ENCODE assay signal across 9 mouse cellular contexts in the genomic region with DNA sequence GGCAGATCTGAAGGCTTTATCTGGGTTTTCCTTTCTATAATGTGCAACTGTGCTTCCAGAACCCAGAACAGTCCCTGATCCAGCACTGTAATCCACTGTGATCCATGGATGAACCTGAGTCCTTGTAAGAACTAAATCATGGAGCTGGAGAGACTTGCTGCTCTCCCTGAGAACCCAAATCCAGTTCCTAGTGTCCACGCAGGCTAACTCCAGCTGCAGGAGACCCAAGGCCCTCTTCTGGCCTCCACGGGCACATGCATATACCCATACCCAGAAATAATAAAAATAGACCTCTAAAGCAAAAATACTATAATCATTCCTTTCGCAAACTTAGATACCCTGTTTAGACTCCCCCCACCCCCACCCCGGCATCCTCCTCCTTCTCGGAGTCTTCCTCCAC. TPM values are rescaled to one million over a fixed set of nuclear protein-coding genes. Genes with fewer than 3 reads are reported as not detected.
A peak's percentile ranks its signal among the peaks of the same experiment; 100 is the strongest.
DNase-seq lines count a peak whose midpoint lies in the region; ATAC-seq and TF ChIP-seq lines count a peak whose summit lies in the region.
"Had no signal": no experiment of that assay in that cellular context is flagged by ENCODE, and none has a peak within 500 bp of the region (broad histone marks: within the 10 kb centered on the region; RNA-seq: fewer than 3 reads in every experiment).

No protein-coding gene starts in this region.

- DNase-seq in lung, postnatal 0 days (ENCODE audit: low spot score), result no peak
- no peak for DNase-seq in lung, adult 2 months
- no peak for DNase-seq in retina, embryonic 14.5 days (ENCODE audit: low spot score)
- no peak for DNase-seq in thymus, adult 18-20 months

- 81% methylated on average over 5 of the region's 5 CpGs for WGBS in lung, postnatal 0 days
- whole genome bisulfite sequencing in lung, adult 2 months, result 84% methylated on average over 5 of the region's 5 CpGs
- 88% methylated on average over 5 of the region's 5 CpGs for WGBS in embryonic facial prominence, embryonic 15.5 days
- 76% methylated on average over 5 of the region's 5 CpGs for WGBS in hindbrain, embryonic 16.5 days
- WGBS in neural tube, embryonic 12.5 days, result 88% methylated on average over 5 of the region's 5 CpGs

- TF ChIP-seq POLR2A in lung, adult 2 months (IDR thresholded peaks at IDR 0.05; ENCODE audit: borderline replicate concordance, extremely low read depth, low read depth, low read length), result no peak

- 0 out of 2 replicates have a peak, but pooled peaks cover 4% of the 10 kb centered on the region for H3K27me3 ChIP-seq in lung, postnatal 0 days (replicated peaks; ENCODE audit: insufficient read depth, low read length)
- peaks cover 12% of the 10 kb centered on the region for H3K27me3 ChIP-seq in embryonic facial prominence, embryonic 15.5 days
- no peaks in the 10 kb centered on the region for H3K27me3 ChIP-seq in hindbrain, embryonic 16.5 days (replicated peaks; ENCODE audit: control insufficient read depth, insufficient read depth, low read length)
- H3K27me3 ChIP-seq in neural tube, embryonic 12.5 days (replicated peaks), result peaks cover 15% of the 10 kb centered on the region

- H3K4me1 ChIP-seq in lung, postnatal 0 days (ENCODE audit: insufficient read depth, low read depth, low read length), result peaks cover 12% of the 10 kb centered on the region
- peaks cover 11% of the 10 kb centered on the region for H3K4me1 ChIP-seq in lung, adult 2 months (ENCODE audit: control insufficient read depth, insufficient read depth, low read length)
- peaks cover 26% of the 10 kb centered on the region for H3K4me1 ChIP-seq in embryonic facial prominence, embryonic 15.5 days
- peaks cover 37% of the 10 kb centered on the region for H3K4me1 ChIP-seq in hindbrain, embryonic 16.5 days (ENCODE audit: control insufficient read depth, insufficient read depth, low read depth, low read length)
- peaks cover 36% of the 10 kb centered on the region for H3K4me1 ChIP-seq in neural tube, embryonic 12.5 days

- H3K4me2 ChIP-seq in lung, postnatal 0 days (replicated peaks; ENCODE audit: low read depth, low read length), result no peak overlapping the region
- H3K4me2 ChIP-seq in embryonic facial prominence, embryonic 15.5 days (replicated peaks), result peak overlapping the region; percentile 90; the same call in 1 of the 2 replicates
- H3K4me2 ChIP-seq in hindbrain, embryonic 16.5 days (ENCODE audit: low read length), result peak overlapping the region; percentile 74
- peak overlapping the region; percentile 80 for H3K4me2 ChIP-seq in neural tube, embryonic 12.5 days (replicated peaks)

- ATAC-seq in lung, postnatal 0 days, result no peak
- no peak for ATAC-seq in embryonic facial prominence, embryonic 15.5 days (ENCODE audit: insufficient number of reproducible peaks, low FRiP score, low TSS enrichment, low read depth)
- no peak for ATAC-seq in hindbrain, embryonic 16.5 days
- ATAC-seq in neural tube, embryonic 12.5 days (ENCODE audit: low FRiP score, low read depth), result no peak
- ATAC-seq in megakaryocyte, adult 5-6 weeks (ENCODE audit: poor library complexity, severe bottlenecking), result no peak

- no peaks in the 10 kb centered on the region for H3K36me3 ChIP-seq in lung, postnatal 0 days (ENCODE audit: insufficient read depth, low read length)
- H3K36me3 ChIP-seq in embryonic facial prominence, embryonic 15.5 days, result no peaks in the 10 kb centered on the region
- peaks cover 3% of the 10 kb centered on the region; the same call in 1 of the 2 replicates for H3K36me3 ChIP-seq in hindbrain, embryonic 16.5 days (ENCODE audit: control insufficient read depth, insufficient read depth, low read length)
- peaks cover 20% of the 10 kb centered on the region for H3K36me3 ChIP-seq in neural tube, embryonic 12.5 days
- H3K36me3 ChIP-seq: liver, embryonic 15.5 days had no signal

- no peaks in the 10 kb centered on the region for H3K9me3 ChIP-seq in lung, postnatal 0 days (ENCODE audit: low read length)
- no peaks in the 10 kb centered on the region for H3K9me3 ChIP-seq in embryonic facial prominence, embryonic 15.5 days (replicated peaks)
- H3K9me3 ChIP-seq in hindbrain, embryonic 16.5 days (ENCODE audit: control insufficient read depth, low read length), result no peaks in the 10 kb centered on the region
- no peaks in the 10 kb centered on the region for H3K9me3 ChIP-seq in neural tube, embryonic 12.5 days
- H3K9me3 ChIP-seq: liver, embryonic 15.5 days had no signal

- no peak overlapping the region for H3K27ac ChIP-seq in lung, postnatal 0 days (ENCODE audit: low read length)
- H3K27ac ChIP-seq in embryonic facial prominence, embryonic 15.5 days (replicated peaks), result no peak overlapping the region
- no peak overlapping the region; the same call in 1 of the 2 replicates for H3K27ac ChIP-seq in hindbrain, embryonic 16.5 days (ENCODE audit: low read depth, low read length)
- H3K27ac ChIP-seq in neural tube, embryonic 12.5 days, result no peak overlapping the region
- H3K27ac ChIP-seq: liver, embryonic 15.5 days had no signal

- no peak overlapping the region for H3K4me3 ChIP-seq in lung, postnatal 0 days (ENCODE audit: low read depth, low read length)
- no peak overlapping the region for H3K4me3 ChIP-seq in lung, adult 2 months (replicated peaks; ENCODE audit: extremely low read depth, low read depth, low read length)
- peak overlapping the region; percentile 65 for H3K4me3 ChIP-seq in embryonic facial prominence, embryonic 15.5 days (replicated peaks)
- H3K4me3 ChIP-seq in hindbrain, embryonic 16.5 days (ENCODE audit: low read length), result peak overlapping the region; percentile 49
- peak overlapping the region; percentile 42 for H3K4me3 ChIP-seq in neural tube, embryonic 12.5 days

- H3K9ac ChIP-seq in lung, postnatal 0 days (replicated peaks; ENCODE audit: low read depth), result no peak overlapping the region
- H3K9ac ChIP-seq in embryonic facial prominence, embryonic 15.5 days, result no peak overlapping the region
- H3K9ac ChIP-seq in hindbrain, embryonic 16.5 days (ENCODE audit: low read depth, low read length), result peak overlapping the region; percentile 63; the same call in 1 of the 2 replicates
- H3K9ac ChIP-seq in neural tube, embryonic 12.5 days, result peak overlapping the region; percentile 41; the same call in 1 of the 2 replicates
- H3K9ac ChIP-seq: liver, embryonic 15.5 days had no signal

- peak; percentile 27; the same call in 1 of the 2 replicates for TF ChIP-seq CTCF in lung, postnatal 0 days (IDR thresholded peaks at IDR 0.05)
- no peak for TF ChIP-seq CTCF in lung, adult 2 months (IDR thresholded peaks at IDR 0.05; ENCODE audit: insufficient read depth, low read length)

- TF ChIP-seq EP300 in lung, postnatal 0 days (IDR thresholded peaks at IDR 0.05), result no peak

RNA-seq across cellular contexts. Expression of a gene that starts 1.4 kb away (rescaled TPM):
- 2.4 and 2.7 TPM in 2 replicates for polyA plus RNA-seq in lung, postnatal 0 days (2015; fragmentation: Nextera tagmentation; extraction: Ambion mirVana)
- polyA plus RNA-seq in lung, adult 2 months (2012; rRNA removed), result 4.2 and 6.0 TPM in 2 replicates
- 12.1 and 14.5 TPM in 2 replicates for polyA plus RNA-seq in embryonic facial prominence, embryonic 15.5 days (2015; fragmentation: Nextera tagmentation; extraction: Ambion mirVana)
- polyA plus RNA-seq in hindbrain, embryonic 16.5 days (2015; fragmentation: Nextera tagmentation; extraction: Ambion mirVana), result 126 and 153 TPM in 2 replicates
- 70.6 and 78.4 TPM in 2 replicates for polyA plus RNA-seq in neural tube, embryonic 12.5 days (2016; fragmentation: Nextera tagmentation; extraction: Ambion mirVana)
- 0.14 and 1.1 TPM in 2 replicates for total RNA-seq in megakaryocyte, adult 5-6 weeks (2015)
- total RNA-seq in megakaryocyte, adult 5-6 weeks (2017), result 0.18 and 0.94 TPM in 2 replicates

RNA-seq across cellular contexts. Expression of a gene that starts 7.7 kb away (rescaled TPM):
- 34.5 and 34.6 TPM in 2 replicates for polyA plus RNA-seq in lung, postnatal 0 days (2015; fragmentation: Nextera tagmentation; extraction: Ambion mirVana)
- polyA plus RNA-seq in lung, adult 2 months (2012; rRNA removed), result 49.2 and 57.5 TPM in 2 replicates
- 10.2 and 11.0 TPM in 2 replicates for polyA plus RNA-seq in embryonic facial prominence, embryonic 15.5 days (2015; fragmentation: Nextera tagmentation; extraction: Ambion mirVana)
- polyA plus RNA-seq in hindbrain, embryonic 16.5 days (2015; fragmentation: Nextera tagmentation; extraction: Ambion mirVana), result 9.4 and 12.3 TPM in 2 replicates
- 15.9 and 16.3 TPM in 2 replicates for polyA plus RNA-seq in neural tube, embryonic 12.5 days (2016; fragmentation: Nextera tagmentation; extraction: Ambion mirVana)
- total RNA-seq in megakaryocyte, adult 5-6 weeks (2015), result 0.09 and 0.25 TPM in 2 replicates
- total RNA-seq in megakaryocyte, adult 5-6 weeks (2017), result 0.26 TPM in 1 of 2 replicates, not detected in the other

RNA-seq across cellular contexts. Expression of a gene that starts 9.2 kb away (rescaled TPM):
- 29.8 and 32.7 TPM in 2 replicates for polyA plus RNA-seq in lung, postnatal 0 days (2015; fragmentation: Nextera tagmentation; extraction: Ambion mirVana)
- polyA plus RNA-seq in lung, adult 2 months (2012; rRNA removed), result 109 and 127 TPM in 2 replicates
- 67.9 and 79.6 TPM in 2 replicates for polyA plus RNA-seq in embryonic facial prominence, embryonic 15.5 days (2015; fragmentation: Nextera tagmentation; extraction: Ambion mirVana)
- polyA plus RNA-seq in hindbrain, embryonic 16.5 days (2015; fragmentation: Nextera tagmentation; extraction: Ambion mirVana), result 37.3 and 46.7 TPM in 2 replicates
- polyA plus RNA-seq in neural tube, embryonic 12.5 days (2016; fragmentation: Nextera tagmentation; extraction: Ambion mirVana), result 66.0 and 75.6 TPM in 2 replicates
- 75.8 and 76.8 TPM in 2 replicates for total RNA-seq in megakaryocyte, adult 5-6 weeks (2015)
- 26.9 and 33.7 TPM in 2 replicates for total RNA-seq in megakaryocyte, adult 5-6 weeks (2017)

RNA-seq across cellular contexts. Expression of a gene that starts 12.3 kb away (rescaled TPM):
- 1.3 and 1.5 TPM in 2 replicates for polyA plus RNA-seq in lung, postnatal 0 days (2015; fragmentation: Nextera tagmentation; extraction: Ambion mirVana)
- 10.7 and 11.8 TPM in 2 replicates for polyA plus RNA-seq in lung, adult 2 months (2012; rRNA removed)
- polyA plus RNA-seq in embryonic facial prominence, embryonic 15.5 days (2015; fragmentation: Nextera tagmentation; extraction: Ambion mirVana), result 3.6 and 4.4 TPM in 2 replicates
- polyA plus RNA-seq in hindbrain, embryonic 16.5 days (2015; fragmentation: Nextera tagmentation; extraction: Ambion mirVana), result 6.2 TPM in 2 replicates
- 3.5 and 4.3 TPM in 2 replicates for polyA plus RNA-seq in neural tube, embryonic 12.5 days (2016; fragmentation: Nextera tagmentation; extraction: Ambion mirVana)
- not detected in 2 replicates for total RNA-seq in megakaryocyte, adult 5-6 weeks (2015)
- 0.07 TPM in 1 of 2 replicates, not detected in the other for total RNA-seq in megakaryocyte, adult 5-6 weeks (2017)

RNA-seq across cellular contexts. Expression of a gene that starts 17.2 kb away (rescaled TPM):
- 22.3 and 23.0 TPM in 2 replicates for polyA plus RNA-seq in lung, postnatal 0 days (2015; fragmentation: Nextera tagmentation; extraction: Ambion mirVana)
- 39.2 and 50.3 TPM in 2 replicates for polyA plus RNA-seq in lung, adult 2 months (2012; rRNA removed)
- 9.9 and 11.4 TPM in 2 replicates for polyA plus RNA-seq in embryonic facial prominence, embryonic 15.5 days (2015; fragmentation: Nextera tagmentation; extraction: Ambion mirVana)
- polyA plus RNA-seq in hindbrain, embryonic 16.5 days (2015; fragmentation: Nextera tagmentation; extraction: Ambion mirVana), result 1.5 and 1.6 TPM in 2 replicates
- polyA plus RNA-seq in neural tube, embryonic 12.5 days (2016; fragmentation: Nextera tagmentation; extraction: Ambion mirVana), result 1.5 and 2.2 TPM in 2 replicates
- total RNA-seq in megakaryocyte, adult 5-6 weeks (2015), result 0.46 and 0.58 TPM in 2 replicates
- 0.20 and 0.51 TPM in 2 replicates for total RNA-seq in megakaryocyte, adult 5-6 weeks (2017)

Comparison
In these comparisons a context has a peak if more than half of its experiments do, and no peak if none do; other contexts are left out.
1. H3K4me3 ChIP-seq: peak in embryonic facial prominence, embryonic 15.5 days (single experiment), hindbrain, embryonic 16.5 days (single experiment) and neural tube, embryonic 12.5 days (single experiment); none in lung, postnatal 0 days (single experiment) and lung, adult 2 months (single experiment).
2. H3K9ac ChIP-seq: peak in hindbrain, embryonic 16.5 days (single experiment) and neural tube, embryonic 12.5 days (single experiment); none in lung, postnatal 0 days (single experiment) and embryonic facial prominence, embryonic 15.5 days (single experiment).